Mouse (Mus musculus): ENCODE results near the gene Tcp11.

Gene Tcp11

GRCm38 (mm10) chr17:28034986-28035385, 45.5 kb downstream of the Tcp11 start:
- peak; percentile 83 for DNase-seq

GRCm38 (mm10) chr17:28033046-28033580, 47.3 kb downstream of the Tcp11 start:
- no peak for DNase-seq

GRCm38 (mm10) chr17:28032219-28032618, 48.2 kb downstream of the Tcp11 start:
- DNase-seq, result no peak

GRCm38 (mm10) chr17:28031281-28031941, 49.0 kb downstream of the Tcp11 start:
- DNase-seq, result no peak

GRCm38 (mm10) chr17:28030446-28030845, 50.0 kb downstream of the Tcp11 start:
- DNase-seq, result no peak

- DNase-seq, result peak; percentile 71
Measured at GRCm38 (mm10) chr17:28029308-28029707, 51.1 kb downstream of the Tcp11 start.

GRCm38 (mm10) chr17:28028236-28028635, 52.2 kb downstream of the Tcp11 start:
- DNase-seq, result no peak

GRCm38 (mm10) chr17:28027197-28027596, 53.2 kb downstream of the Tcp11 start:
- no peak for DNase-seq

GRCm38 (mm10) chr17:28026111-28026872, 54.1 kb downstream of the Tcp11 start:
- DNase-seq, result peak; percentile 82

- DNase-seq, result peak; percentile 85
Measured at GRCm38 (mm10) chr17:28025541-28025961, 54.9 kb downstream of the Tcp11 start.

GRCm38 (mm10) chr17:28022854-28023655, 57.4 kb downstream of the Tcp11 start:
- no peak for DNase-seq

- no peak for DNase-seq
Measured at GRCm38 (mm10) chr17:28021911-28022310, 58.5 kb downstream of the Tcp11 start.

- DNase-seq, result no peak
Measured at GRCm38 (mm10) chr17:28019785-28020696, 60.4 kb downstream of the Tcp11 start.

- DNase-seq, result no peak
Measured at GRCm38 (mm10) chr17:28018776-28019175, 61.7 kb downstream of the Tcp11 start.

GRCm38 (mm10) chr17:28018344-28018743, 62.1 kb downstream of the Tcp11 start:
- DNase-seq, result no peak

Measured in lung, postnatal 10 days (tissue).